Mouse (Mus musculus): Measurements from ENCODE around the gene Pkp4. TPM values are rescaled to one million over a fixed set of nuclear protein-coding genes. Genes with fewer than 3 reads are reported as not detected.

The Pkp4 gene
- polyA plus RNA-seq, 1 experiment from 2014 or later: 48.3 TPM

- WGBS: 18% methylated on average over 8 of the region's 8 CpGs
- Histone ChIP-seq H3K27me3 (ENCODE audit: control insufficient read depth, insufficient read depth, low read length) (no peaks in the 10 kb centered on the region), H3K9me3 (replicated peaks; ENCODE audit: control insufficient read depth, low read length) (no peaks in the 10 kb centered on the region), H3K9ac (ENCODE audit: low read length) (peak overlapping the region; percentile 97), H3K27ac (ENCODE audit: low read length) (peak overlapping the region; percentile 98), H3K4me3 (ENCODE audit: low read length) (peak overlapping the region; percentile 98), H3K4me1 (ENCODE audit: control insufficient read depth, insufficient read depth, low read length) (peaks cover 25% of the 10 kb centered on the region), H3K36me3 (ENCODE audit: control insufficient read depth, insufficient read depth) (no peaks in the 10 kb centered on the region), H3K4me2 (ENCODE audit: low read depth, low read length) (peak overlapping the region; percentile 92)
- ATAC-seq (replicated peaks; ENCODE audit: extremely low read depth, insufficient read depth, low FRiP score): no peak
Observed at GRCm38 (mm10) chr2:59162285-59162600, 1.6 kb downstream of the Pkp4 start.

GRCm38 (mm10) chr2:59166976-59167375, 6.3 kb downstream of the Pkp4 start:
- H3K27ac ChIP-seq (ENCODE audit: low read length): no peak overlapping the region
- WGBS: 72% methylated on average over 4 of the region's 4 CpGs

GRCm38 (mm10) chr2:59167830-59168229, 7.2 kb downstream of the Pkp4 start:
- Histone ChIP-seq H3K4me1 (ENCODE audit: control insufficient read depth, insufficient read depth, low read length) (peaks cover 37% of the 10 kb centered on the region), H3K4me2 (ENCODE audit: low read depth, low read length) (no peak overlapping the region), H3K9ac (ENCODE audit: low read length) (no peak overlapping the region), H3K4me3 (ENCODE audit: low read length) (no peak overlapping the region), H3K36me3 (ENCODE audit: control insufficient read depth, insufficient read depth) (no peaks in the 10 kb centered on the region), H3K27me3 (ENCODE audit: control insufficient read depth, insufficient read depth, low read length) (no peaks in the 10 kb centered on the region), H3K9me3 (replicated peaks; ENCODE audit: control insufficient read depth, low read length) (no peaks in the 10 kb centered on the region), H3K27ac (ENCODE audit: low read length) (no peak overlapping the region)
- no peak for ATAC-seq (replicated peaks; ENCODE audit: extremely low read depth, insufficient read depth, low FRiP score)
- WGBS: 56% methylated on average over 4 of the region's 4 CpGs

More at GRCm38 (mm10) chr2:59166976-59167375, 6.3 kb downstream of the Pkp4 start:
- Histone ChIP-seq H3K9ac (ENCODE audit: low read length) (no peak overlapping the region), H3K27me3 (ENCODE audit: control insufficient read depth, insufficient read depth, low read length) (no peaks in the 10 kb centered on the region), H3K4me3 (ENCODE audit: low read length) (no peak overlapping the region), H3K4me2 (ENCODE audit: low read depth, low read length) (no peak overlapping the region), H3K4me1 (ENCODE audit: control insufficient read depth, insufficient read depth, low read length) (peaks cover 37% of the 10 kb centered on the region), H3K9me3 (replicated peaks; ENCODE audit: control insufficient read depth, low read length) (no peaks in the 10 kb centered on the region), H3K36me3 (ENCODE audit: control insufficient read depth, insufficient read depth) (no peaks in the 10 kb centered on the region)
- no peak for ATAC-seq (replicated peaks; ENCODE audit: extremely low read depth, insufficient read depth, low FRiP score)

GRCm38 (mm10) chr2:59169572-59170207, 9.0 kb downstream of the Pkp4 start:
- Histone ChIP-seq H3K9me3 (replicated peaks; ENCODE audit: control insufficient read depth, low read length) (no peaks in the 10 kb centered on the region), H3K27ac (ENCODE audit: low read length) (no peak overlapping the region), H3K4me1 (ENCODE audit: control insufficient read depth, insufficient read depth, low read length) (peaks cover 27% of the 10 kb centered on the region), H3K36me3 (ENCODE audit: control insufficient read depth, insufficient read depth) (no peaks in the 10 kb centered on the region), H3K27me3 (ENCODE audit: control insufficient read depth, insufficient read depth, low read length) (no peaks in the 10 kb centered on the region), H3K9ac (ENCODE audit: low read length) (no peak overlapping the region), H3K4me3 (ENCODE audit: low read length) (no peak overlapping the region), H3K4me2 (ENCODE audit: low read depth, low read length) (no peak overlapping the region)
- 51% methylated on average over 9 of the region's 9 CpGs for WGBS
- ATAC-seq (replicated peaks; ENCODE audit: extremely low read depth, insufficient read depth, low FRiP score): no peak

GRCm38 (mm10) chr2:59170208-59170589, 9.5 kb downstream of the Pkp4 start:
- H3K9me3 ChIP-seq (replicated peaks; ENCODE audit: control insufficient read depth, low read length): no peaks in the 10 kb centered on the region
- ATAC-seq (replicated peaks; ENCODE audit: extremely low read depth, insufficient read depth, low FRiP score): no peak
- H3K27me3 ChIP-seq (ENCODE audit: control insufficient read depth, insufficient read depth, low read length): no peaks in the 10 kb centered on the region
- no peak overlapping the region for H3K9ac ChIP-seq (ENCODE audit: low read length)
- WGBS: 71% methylated on average over 3 of the region's 3 CpGs
- no peak overlapping the region for H3K4me2 ChIP-seq (ENCODE audit: low read depth, low read length)
- no peak overlapping the region for H3K4me3 ChIP-seq (ENCODE audit: low read length)
- H3K27ac ChIP-seq (ENCODE audit: low read length): no peak overlapping the region
- H3K4me1 ChIP-seq (ENCODE audit: control insufficient read depth, insufficient read depth, low read length): peaks cover 27% of the 10 kb centered on the region
- no peaks in the 10 kb centered on the region for H3K36me3 ChIP-seq (ENCODE audit: control insufficient read depth, insufficient read depth)

- ATAC-seq (replicated peaks; ENCODE audit: extremely low read depth, insufficient read depth, low FRiP score): no peak
- Histone ChIP-seq H3K9me3 (replicated peaks; ENCODE audit: control insufficient read depth, low read length) (no peaks in the 10 kb centered on the region), H3K36me3 (ENCODE audit: control insufficient read depth, insufficient read depth) (no peaks in the 10 kb centered on the region), H3K4me2 (ENCODE audit: low read depth, low read length) (no peak overlapping the region), H3K4me3 (ENCODE audit: low read length) (no peak overlapping the region), H3K9ac (ENCODE audit: low read length) (no peak overlapping the region), H3K27ac (ENCODE audit: low read length) (no peak overlapping the region), H3K27me3 (ENCODE audit: control insufficient read depth, insufficient read depth, low read length) (no peaks in the 10 kb centered on the region), H3K4me1 (ENCODE audit: control insufficient read depth, insufficient read depth, low read length) (peaks cover 27% of the 10 kb centered on the region)
- 92% methylated on average over 5 of the region's 5 CpGs for WGBS
Observed at GRCm38 (mm10) chr2:59170593-59170992, 9.9 kb downstream of the Pkp4 start.

GRCm38 (mm10) chr2:59171533-59171932, 10.9 kb downstream of the Pkp4 start:
- Histone ChIP-seq H3K9me3 (replicated peaks; ENCODE audit: control insufficient read depth, low read length) (no peaks in the 10 kb centered on the region), H3K9ac (ENCODE audit: low read length) (no peak overlapping the region), H3K27ac (ENCODE audit: low read length) (no peak overlapping the region; the same call in 1 of the 2 replicates), H3K4me3 (ENCODE audit: low read length) (no peak overlapping the region), H3K36me3 (ENCODE audit: control insufficient read depth, insufficient read depth) (no peaks in the 10 kb centered on the region), H3K4me1 (ENCODE audit: control insufficient read depth, insufficient read depth, low read length) (peaks cover 27% of the 10 kb centered on the region), H3K4me2 (ENCODE audit: low read depth, low read length) (no peak overlapping the region), H3K27me3 (ENCODE audit: control insufficient read depth, insufficient read depth, low read length) (no peaks in the 10 kb centered on the region)
- ATAC-seq (replicated peaks; ENCODE audit: extremely low read depth, insufficient read depth, low FRiP score): no peak
- 56% methylated on average over 5 of the region's 5 CpGs for WGBS

- H3K9me3 ChIP-seq (replicated peaks; ENCODE audit: control insufficient read depth, low read length): no peaks in the 10 kb centered on the region
- no peaks in the 10 kb centered on the region for H3K27me3 ChIP-seq (ENCODE audit: control insufficient read depth, insufficient read depth, low read length)
- no peaks in the 10 kb centered on the region for H3K36me3 ChIP-seq (ENCODE audit: control insufficient read depth, insufficient read depth)
- no peak overlapping the region for H3K9ac ChIP-seq (ENCODE audit: low read length)
- no peak for ATAC-seq (replicated peaks; ENCODE audit: extremely low read depth, insufficient read depth, low FRiP score)
- H3K27ac ChIP-seq (ENCODE audit: low read length): no peak overlapping the region
- 89% methylated on average over 6 of the region's 6 CpGs for WGBS
- H3K4me3 ChIP-seq (ENCODE audit: low read length): no peak overlapping the region
- H3K4me1 ChIP-seq (ENCODE audit: control insufficient read depth, insufficient read depth, low read length): peaks cover 27% of the 10 kb centered on the region
- H3K4me2 ChIP-seq (ENCODE audit: low read depth, low read length): no peak overlapping the region
Observed at GRCm38 (mm10) chr2:59175926-59176325, 15.3 kb downstream of the Pkp4 start.

- no peak for ATAC-seq (replicated peaks; ENCODE audit: extremely low read depth, insufficient read depth, low FRiP score)
- Histone ChIP-seq H3K27me3 (ENCODE audit: control insufficient read depth, insufficient read depth, low read length) (no peaks in the 10 kb centered on the region), H3K4me2 (ENCODE audit: low read depth, low read length) (no peak overlapping the region), H3K27ac (ENCODE audit: low read length) (no peak overlapping the region), H3K9ac (ENCODE audit: low read length) (no peak overlapping the region), H3K4me3 (ENCODE audit: low read length) (no peak overlapping the region), H3K36me3 (ENCODE audit: control insufficient read depth, insufficient read depth) (no peaks in the 10 kb centered on the region), H3K4me1 (ENCODE audit: control insufficient read depth, insufficient read depth, low read length) (peaks cover 13% of the 10 kb centered on the region), H3K9me3 (replicated peaks; ENCODE audit: control insufficient read depth, low read length) (no peaks in the 10 kb centered on the region)
- WGBS: 85% methylated on average over 8 of the region's 8 CpGs
Observed at GRCm38 (mm10) chr2:59178191-59178590, 17.5 kb downstream of the Pkp4 start.

Measured in heart, embryonic 16.5 days (tissue).